Mouse (Mus musculus) thymus, adult 2 months (tissue): ENCODE results near the gene Asb13. TPM values are rescaled to one million over a fixed set of nuclear protein-coding genes. Genes with fewer than 3 reads are reported as not detected.

ENCODE experiments used
- DNase-seq: peaks from one replicate; pipeline ENCODE4 v3.0.0; 2021
- H3K27ac ChIP-seq: fragments of 200-500 bp; 2 replicates; pipeline ENCODE4 v1.5.1; 2012; ENCODE audit warnings: low read length, control low read depth; ENCODE audit not compliant: control insufficient read depth, insufficient read depth
- H3K27me3 ChIP-seq: fragments of 200-500 bp; 2 replicates; pipeline ENCODE4 v1.6.1; 2012; ENCODE audit warnings: mild to moderate bottlenecking, low read length, moderate library complexity, mixed read lengths; ENCODE audit not compliant: control insufficient read depth, insufficient read depth
- H3K36me3 ChIP-seq: fragments of 200-500 bp; 2 replicates; pipeline ENCODE4 v1.6.1; 2012; ENCODE audit warnings: mild to moderate bottlenecking, low read length, moderate library complexity; ENCODE audit not compliant: control insufficient read depth, insufficient read depth
- H3K4me1 ChIP-seq: fragments of 200-500 bp; replicated peaks from 2 replicates; pipeline ENCODE4 v1.6.1; 2012; ENCODE audit warnings: low read length; ENCODE audit not compliant: control insufficient read depth, insufficient read depth
- H3K4me3 ChIP-seq: fragments of 200-500 bp; 2 replicates; pipeline ENCODE4 v1.5.1; 2012; ENCODE audit warnings: mild to moderate bottlenecking, low read length, control low read depth, moderate library complexity; ENCODE audit not compliant: control insufficient read depth, insufficient read depth
- CTCF ChIP-seq: fragments of 200-500 bp; IDR thresholded peaks from 2 replicates; pipeline ENCODE4 v1.5.1; 2012; ENCODE audit warnings: mild to moderate bottlenecking, control low read depth, low read length, moderate library complexity, borderline replicate concordance; ENCODE audit not compliant: control insufficient read depth, poor library complexity, insufficient read depth; ENCODE audit errors: extremely low read depth
- POLR2A ChIP-seq: fragments of 200-500 bp; IDR thresholded peaks from 2 replicates; pipeline ENCODE4 v1.6.1; 2012; ENCODE audit warnings: mild to moderate bottlenecking, low read length, control low read depth, moderate library complexity; ENCODE audit not compliant: control insufficient read depth, poor library complexity, insufficient read depth; ENCODE audit errors: extremely low read depth
- WGBS: fragments of 180-500 bp; shearing (Covaris S2); methylation state at CpG from one replicate; pipeline ENCODE4 v1.1.7; 2018; 5-methylcytosine and 5-hydroxymethylcytosine counted together
- polyA plus RNA-seq: library from polyadenylated mRNA; depleted of rRNA; stranded (reverse); fragments of >200 nt; gene quantifications from 2 replicates; pipeline ENCODE4 v1.2.3, GENCODE M21; 2012; rRNA removed

The Asb13 gene
- 22.9 and 25.7 TPM in 2 replicates for polyA plus RNA-seq

DNA sequence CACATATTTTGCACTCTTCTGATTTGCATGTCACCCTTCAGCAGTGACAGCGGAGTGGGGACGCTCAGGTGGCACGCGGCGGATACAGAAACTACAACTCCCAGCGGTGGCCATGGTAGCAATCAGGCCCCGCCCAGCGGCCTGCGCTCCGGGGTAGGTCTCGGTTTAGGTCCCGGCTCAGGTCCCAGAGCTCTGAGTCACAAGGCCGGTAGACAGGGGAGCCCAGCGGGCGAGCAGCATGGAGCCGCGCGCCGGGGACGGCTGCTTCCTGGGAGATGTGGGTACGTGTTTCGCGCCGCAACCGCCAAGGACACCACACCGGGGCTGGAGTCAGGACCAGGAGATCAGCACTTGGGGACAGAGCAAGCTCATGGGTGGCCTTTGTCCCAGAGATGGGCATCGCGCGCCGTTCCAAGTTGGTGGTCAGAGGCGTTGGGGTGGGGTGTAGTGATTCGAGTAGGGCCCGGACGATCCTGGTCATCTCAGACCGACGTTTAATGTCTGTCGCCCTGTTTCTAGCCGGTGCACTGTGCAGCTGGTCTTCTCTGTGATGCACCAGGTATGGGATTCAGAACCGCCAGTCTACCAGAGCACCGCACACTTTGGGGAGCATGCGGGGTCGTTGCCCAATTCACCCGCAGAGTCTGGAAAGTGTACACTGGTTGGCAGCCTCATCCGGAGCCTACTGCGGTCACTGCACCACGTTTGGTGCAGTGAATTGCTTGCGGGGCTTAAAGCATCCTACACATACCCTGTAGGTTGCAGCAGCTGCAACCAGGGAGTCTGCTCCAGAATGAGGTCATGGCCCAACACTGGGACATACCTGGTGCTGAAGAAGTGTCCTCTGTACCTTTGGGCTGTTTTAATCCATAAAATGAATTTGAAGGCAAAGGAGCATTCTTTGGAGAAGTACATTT lies at the start of gene Asb13:
Gene Asb13 (plus strand): TSS at position 138 of the 917 bp plus-strand sequence.
- WGBS = 1% methylated on average over 47 of the region's 47 CpGs

DNA sequence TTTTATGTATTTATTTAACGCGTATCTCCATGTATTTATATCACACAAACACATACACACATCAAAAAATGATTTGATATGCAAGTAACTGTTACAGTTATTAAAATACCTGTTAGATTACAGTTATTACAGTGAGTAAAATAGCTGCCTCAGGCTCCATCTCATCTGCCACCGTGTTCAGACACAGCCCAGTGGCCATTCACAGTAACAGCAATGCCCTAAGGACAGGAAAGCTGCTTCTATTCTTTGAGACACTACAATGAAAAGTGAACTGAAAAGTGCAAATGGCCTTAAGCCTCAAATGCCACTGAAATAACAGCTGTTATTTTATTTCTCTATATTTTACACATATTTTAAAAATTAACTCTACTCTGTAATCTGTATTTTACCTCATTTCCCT lies 43.0 kb upstream of the Asb13 start:
- DNase-seq = no peak
- TF ChIP-seq CTCF = no peak
- no peak for TF ChIP-seq POLR2A
- Histone ChIP-seq H3K36me3 (peaks cover 56% of the 10 kb centered on the region), H3K4me1 (no peaks in the 10 kb centered on the region), H3K4me3 (no peak overlapping the region), H3K27me3 (no peaks in the 10 kb centered on the region), H3K27ac (no peak overlapping the region)
- WGBS = 92% methylated on average over 3 of the region's 3 CpGs

More for the DNA sequence above, at the start of gene Asb13:
- Histone ChIP-seq H3K27ac (no peak within 1 kb of the TSS), H3K36me3 (no peaks in the 10 kb centered on the region), H3K27me3 (no peaks in the 10 kb centered on the region), H3K4me1 (peaks cover 8% of the 10 kb centered on the region), H3K4me3 (peak within 1 kb of the TSS; percentile 93)
- TF ChIP-seq CTCF = 0 out of 2 replicates have a peak, but pooled peaks have one; percentile 28
- peak; percentile 89 for TF ChIP-seq POLR2A
- peak; percentile 89 for DNase-seq

DNA sequence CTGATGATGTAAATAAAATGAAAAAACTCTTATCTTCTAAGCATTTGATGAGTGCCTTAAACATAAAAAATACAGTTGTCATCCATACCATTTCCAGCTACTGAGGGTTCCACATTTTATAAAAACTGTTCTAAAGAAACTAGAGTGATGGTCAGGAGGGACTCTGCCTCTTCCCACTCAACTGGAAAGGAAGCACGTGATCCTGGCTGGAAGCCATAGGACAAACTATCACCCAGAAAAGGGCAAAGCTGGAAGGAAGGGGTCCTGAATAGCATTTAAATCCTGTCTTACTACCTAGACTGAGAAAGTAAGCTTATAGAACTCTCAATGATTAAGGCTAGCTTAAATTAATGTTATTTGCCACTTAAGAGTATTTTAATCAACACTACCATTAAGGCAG lies 39.5 kb upstream of the Asb13 start:
- no peaks in the 10 kb centered on the region for H3K27me3 ChIP-seq
- no peak overlapping the region for H3K4me3 ChIP-seq
- peaks cover 64% of the 10 kb centered on the region for H3K36me3 ChIP-seq
- H3K4me1 ChIP-seq = no peaks in the 10 kb centered on the region
- WGBS = 91% methylated on average over 1 of the region's 1 CpGs
- TF ChIP-seq CTCF (no peak), POLR2A (no peak)
- DNase-seq = no peak
- H3K27ac ChIP-seq = no peak overlapping the region

DNA sequence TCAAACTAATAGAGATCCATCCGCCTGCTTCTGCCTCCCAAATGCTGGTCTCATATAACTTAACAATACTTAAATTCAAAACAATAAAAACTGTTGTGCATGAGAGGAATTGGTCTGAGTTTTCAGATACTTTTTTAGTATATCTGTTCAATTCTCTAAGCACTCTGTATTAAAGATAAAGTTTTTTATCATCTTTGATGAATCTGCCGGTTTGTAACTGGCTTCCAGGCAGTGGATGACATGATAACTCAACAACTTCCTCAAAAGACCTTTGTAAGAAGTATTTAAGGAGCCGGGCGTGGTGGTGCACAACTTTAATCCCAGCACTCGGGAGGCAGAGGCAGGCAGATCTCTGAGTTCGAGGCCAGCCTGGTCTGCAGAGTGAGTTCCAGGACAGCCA lies 37.6 kb upstream of the Asb13 start:
- 96% methylated on average over 6 of the region's 6 CpGs for WGBS
- H3K27ac ChIP-seq = no peak overlapping the region
- TF ChIP-seq POLR2A (no peak), CTCF (no peak)
- no peaks in the 10 kb centered on the region for H3K27me3 ChIP-seq
- DNase-seq = no peak
- no peak overlapping the region for H3K4me3 ChIP-seq
- H3K36me3 ChIP-seq = peaks cover 52% of the 10 kb centered on the region
- H3K4me1 ChIP-seq = no peaks in the 10 kb centered on the region

DNA sequence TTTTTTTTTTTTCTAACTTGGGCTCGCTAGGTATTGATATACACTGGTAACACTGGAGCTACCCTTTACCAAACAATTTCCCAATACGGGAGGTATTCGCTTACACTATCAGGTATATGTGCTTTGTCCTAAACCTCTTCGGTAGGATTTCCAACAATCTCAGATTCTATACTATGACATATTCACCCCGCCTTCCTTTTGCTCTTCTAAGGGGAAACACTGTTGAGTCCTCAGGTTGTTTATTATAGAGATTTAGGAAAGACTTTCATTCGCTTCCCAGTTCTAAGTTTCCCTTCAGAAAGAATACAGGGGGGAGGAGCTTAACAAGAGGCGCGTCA lies 24.1 kb upstream of the Asb13 start:
- 18% methylated on average over 8 of the region's 8 CpGs for WGBS
- no peak for DNase-seq
- Histone ChIP-seq H3K27me3 (no peaks in the 10 kb centered on the region), H3K4me1 (no peaks in the 10 kb centered on the region), H3K36me3 (no peaks in the 10 kb centered on the region), H3K27ac (no peak overlapping the region; the same call in 1 of the 2 replicates), H3K4me3 (peak overlapping the region; percentile 74)
- TF ChIP-seq CTCF = no peak
- no peak for TF ChIP-seq POLR2A

DNA sequence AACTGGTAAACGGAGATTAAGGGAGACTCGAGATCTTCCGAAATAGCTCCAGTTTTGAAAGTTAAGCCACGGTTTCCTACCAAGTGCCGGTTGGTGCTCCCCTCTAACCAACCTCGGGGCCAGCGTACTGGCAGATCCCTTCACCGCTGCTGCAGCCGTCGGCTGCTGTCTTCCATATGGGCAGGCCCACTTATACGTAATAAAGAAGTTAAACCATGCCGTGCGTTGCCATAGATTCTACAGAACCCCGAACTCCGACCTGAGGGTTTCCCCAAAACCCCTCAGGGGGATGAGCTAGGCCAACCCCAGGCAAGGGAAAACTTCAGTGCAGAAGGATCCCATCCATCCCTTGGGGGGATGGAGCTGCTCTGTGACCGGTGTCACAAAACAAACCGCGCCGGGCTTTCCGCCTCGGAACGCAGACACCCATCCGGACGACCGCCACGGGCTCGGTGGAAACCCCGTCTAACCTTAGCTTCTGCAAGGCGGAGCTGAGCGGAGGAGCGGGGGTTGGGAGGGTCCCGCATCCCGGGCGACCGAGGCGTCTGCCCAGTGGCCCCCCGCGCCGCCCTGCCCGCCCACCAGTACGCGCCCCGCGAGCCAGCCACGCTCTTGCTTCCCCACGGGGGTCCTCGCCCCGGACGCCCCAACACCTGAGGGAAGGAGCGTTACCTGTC lies 23.6 kb upstream of the Asb13 start:
- DNase-seq = no peak
- TF ChIP-seq CTCF (no peak), POLR2A (no peak)
- Histone ChIP-seq H3K4me3 (peak overlapping the region; percentile 74), H3K27ac (peak overlapping the region; percentile 64), H3K36me3 (no peaks in the 10 kb centered on the region), H3K4me1 (no peaks in the 10 kb centered on the region), H3K27me3 (no peaks in the 10 kb centered on the region)
- 1% methylated on average over 50 of the region's 50 CpGs for WGBS
